Mouse (Mus musculus): Measurements from ENCODE around the gene Fkbp8.

DNA sequence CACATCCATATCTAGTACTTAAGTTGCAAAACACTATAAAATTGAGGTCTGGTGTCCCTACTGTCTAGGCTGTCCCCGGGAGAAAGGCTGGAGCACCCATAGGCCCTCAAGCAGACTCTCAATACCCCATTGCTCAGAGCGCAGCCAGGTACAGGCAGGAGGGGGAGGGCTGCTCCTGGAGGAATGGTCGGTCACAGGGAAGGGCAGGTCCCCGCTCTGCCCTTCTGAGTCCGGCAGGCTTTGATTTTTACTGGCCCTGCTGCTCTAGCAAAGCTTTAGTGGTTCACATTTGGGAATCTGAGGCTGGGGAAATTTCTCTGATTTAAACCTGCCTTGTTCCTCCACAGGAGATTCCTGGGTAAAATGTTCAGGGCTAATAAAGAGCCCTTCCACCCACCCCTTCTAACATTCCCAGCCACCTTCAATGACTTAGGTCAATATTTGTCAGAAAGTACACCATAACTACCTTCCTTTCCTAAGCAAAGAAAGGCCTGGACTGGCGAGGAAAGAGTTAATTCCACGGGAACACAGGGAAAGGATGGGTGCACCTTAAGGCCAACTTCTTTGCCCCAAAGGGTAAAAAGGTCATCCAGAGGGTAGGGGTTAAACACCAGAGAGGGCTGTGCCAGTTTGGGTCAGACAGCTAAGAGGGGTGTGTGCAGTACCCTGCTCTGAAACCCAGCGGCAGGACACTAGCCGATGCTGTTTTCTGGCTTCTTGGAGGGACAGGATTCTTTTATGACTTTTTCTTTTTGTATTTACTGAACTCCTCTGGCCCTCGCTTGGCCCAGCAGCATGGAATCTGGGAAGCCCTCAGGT, 37.3 kb upstream of the Fkbp8 start:
- TF ChIP-seq CTCF (IDR thresholded peaks at IDR 0.05; ENCODE audit: extremely low read depth, insufficient read depth, insufficient read length, insufficient replicate concordance): no peak
- no peak for TF ChIP-seq POLR2A (IDR thresholded peaks at IDR 0.05; ENCODE audit: low read depth, low read length)

All from spleen, adult 2 months (tissue).